ENCODE assay signal across 24 mouse cellular contexts in the genomic region with DNA sequence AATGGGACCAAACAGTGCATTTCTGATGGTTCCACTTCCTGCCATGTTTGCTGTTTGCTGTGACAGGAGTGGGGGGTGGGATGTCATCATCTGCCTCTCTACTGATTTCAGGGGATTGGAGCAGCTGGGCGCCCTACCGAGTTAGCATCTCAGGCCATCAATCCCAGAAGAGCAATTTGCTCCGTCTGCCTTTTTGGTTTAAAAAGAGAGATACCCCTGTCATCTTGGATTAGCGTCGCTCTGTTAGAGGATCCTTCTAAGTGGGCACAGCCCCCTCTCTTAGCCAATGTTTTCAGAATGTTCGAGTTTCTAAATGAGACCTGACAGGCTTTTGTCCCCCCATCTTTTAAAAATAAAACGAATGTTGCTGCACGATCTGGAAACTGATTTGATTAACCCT.
"Had no signal": no experiment of that assay in that cellular context is flagged by ENCODE, and none has a peak within 500 bp of the region (broad histone marks: within the 10 kb centered on the region; RNA-seq: fewer than 3 reads in every experiment).

No protein-coding gene starts in this region.

- DNase-seq: gastrocnemius, adult 2 months; gastrocnemius, postnatal 10 days; gastrocnemius, postnatal 25 days; heart, adult 18-20 months; heart, postnatal 10 days; heart, postnatal 4 days; kidney, adult 11 months; kidney, adult 2 months; kidney, adult 9 months; kidney, postnatal 14 days; kidney, postnatal 36 days; layer of hippocampus, adult 9-11 months; layer of hippocampus, postnatal 36 days; left cerebral cortex, postnatal 4 days had no signal

- H3K4me3 ChIP-seq: gastrocnemius, adult 2 months; heart, embryonic 10.5 days; heart, embryonic 12.5 days; hindbrain, embryonic 12.5 days; kidney, embryonic 15.5 days; limb, embryonic 13.5 days; limb, embryonic 15.5 days had no signal

- H3K27me3 ChIP-seq: hindbrain, embryonic 12.5 days; kidney, embryonic 15.5 days; limb, embryonic 13.5 days; limb, embryonic 15.5 days had no signal

- H3K9ac ChIP-seq: heart, embryonic 12.5 days; hindbrain, embryonic 12.5 days; kidney, embryonic 15.5 days; limb, embryonic 13.5 days; limb, embryonic 15.5 days had no signal

- H3K9me3 ChIP-seq: heart, embryonic 10.5 days; heart, embryonic 12.5 days; hindbrain, embryonic 12.5 days; kidney, embryonic 15.5 days; limb, embryonic 13.5 days; limb, embryonic 15.5 days had no signal

- H3K27ac ChIP-seq: gastrocnemius, adult 2 months; heart, embryonic 10.5 days; hindbrain, embryonic 12.5 days; kidney, embryonic 15.5 days; kidney, postnatal 0 days; limb, embryonic 13.5 days; limb, embryonic 15.5 days had no signal

- H3K36me3 ChIP-seq: heart, embryonic 10.5 days; heart, embryonic 12.5 days; hindbrain, embryonic 12.5 days; kidney, embryonic 15.5 days; limb, embryonic 13.5 days; limb, embryonic 15.5 days had no signal

- ATAC-seq: hindbrain, embryonic 16.5 days; inflammation-experienced regulatory T-cells, adult 6 months; intestine, embryonic 16.5 days had no signal

- H3K4me2 ChIP-seq: heart, embryonic 12.5 days; hindbrain, embryonic 12.5 days; kidney, embryonic 15.5 days; limb, embryonic 13.5 days; limb, embryonic 15.5 days had no signal
